Mouse (Mus musculus): ENCODE measurements at regions not wholly inside any gene's neighbourhood (a gene's known extent, or its start where the extent isn't known, plus 50 kb on each side); places are given as distances from the start of the nearest gene placed in this dataset. TPM values are rescaled to one million over a fixed set of nuclear protein-coding genes. Genes with fewer than 3 reads are reported as not detected.

DNA sequence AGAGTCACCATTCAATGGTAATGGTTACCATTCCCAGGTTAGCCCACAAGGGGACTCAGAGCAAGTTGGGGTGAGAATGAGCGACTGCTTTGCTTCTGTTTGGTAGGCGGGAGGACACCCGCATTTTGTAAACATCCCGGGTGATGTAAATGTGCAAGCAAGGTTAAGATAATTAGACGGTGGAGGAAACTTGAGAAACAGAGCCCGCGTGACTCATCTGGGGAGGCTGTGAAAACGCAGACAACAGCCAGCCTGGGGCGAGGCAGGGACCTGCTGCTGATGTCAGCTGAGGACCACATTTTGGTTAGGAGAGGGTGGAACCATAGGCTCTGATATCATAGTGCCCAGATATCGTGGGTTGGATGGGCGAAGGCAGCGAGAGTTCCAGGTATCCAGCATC lies 52.6 kb upstream of the Zbtb40 start:
- Histone ChIP-seq H3K79me3 (ENCODE audit: low read depth) (no peaks in the 10 kb centered on the region), H3K27me3 (ENCODE audit: control insufficient read depth, insufficient read depth, insufficient read length) (no peaks in the 10 kb centered on the region), H3ac (ENCODE audit: control insufficient read depth, insufficient read length, low read depth) (no peak overlapping the region), H3K79me2 (ENCODE audit: control insufficient read depth, insufficient read depth) (no peaks in the 10 kb centered on the region), H3K4me3 (ENCODE audit: insufficient read depth, poor library complexity, severe bottlenecking) (no peak overlapping the region), H3K36me3 (ENCODE audit: control insufficient read depth, insufficient read depth) (no peaks in the 10 kb centered on the region)
- TF ChIP-seq CEBPB (IDR thresholded peaks at IDR 0.05; ENCODE audit: low read depth) (no peak), FOSL1 (IDR thresholded peaks at IDR 0.05; ENCODE audit: insufficient read depth, low read length, poor library complexity, severe bottlenecking) (peak; percentile 33), MYOD1 (IDR thresholded peaks at IDR 0.05; ENCODE audit: control insufficient read depth, insufficient read length, low read depth) (peak; percentile 56), USF1 (IDR thresholded peaks at IDR 0.05; ENCODE audit: low read depth) (no peak), CTCF (IDR thresholded peaks at IDR 0.05; ENCODE audit: control insufficient read depth, insufficient read depth, insufficient read length) (no peak), MAX (IDR thresholded peaks at IDR 0.05) (peak; percentile 17), MYOG (IDR thresholded peaks at IDR 0.05; ENCODE audit: control insufficient read depth, extremely low read depth, insufficient read length) (no peak)

DNA sequence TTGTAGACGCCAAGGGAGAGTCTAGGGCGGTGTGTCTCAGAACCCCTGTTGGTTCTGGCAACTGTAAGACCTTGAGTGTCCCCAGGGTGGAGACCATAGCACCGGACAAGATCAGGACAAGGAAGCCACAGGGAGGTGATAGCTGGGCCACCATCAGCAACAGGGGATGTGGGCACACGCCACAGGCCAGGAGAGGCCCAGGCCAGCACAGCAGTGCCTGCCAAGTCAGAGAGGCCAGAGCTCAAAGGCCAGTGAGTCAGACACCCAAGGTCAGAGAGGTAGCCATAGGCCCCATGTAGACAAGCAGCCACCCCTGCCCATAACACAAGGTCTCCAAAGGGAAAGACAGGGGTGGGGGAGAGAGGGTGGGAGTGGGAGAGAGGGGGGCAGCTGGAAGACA lies 52.2 kb upstream of the Zbtb40 start:
- Histone ChIP-seq H3K79me2 (ENCODE audit: control insufficient read depth, insufficient read depth) (no peaks in the 10 kb centered on the region), H3K79me3 (ENCODE audit: low read depth) (no peaks in the 10 kb centered on the region), H3K4me3 (ENCODE audit: insufficient read depth, poor library complexity, severe bottlenecking) (no peak overlapping the region), H3ac (ENCODE audit: control insufficient read depth, insufficient read length, low read depth) (no peak overlapping the region), H3K27me3 (ENCODE audit: control insufficient read depth, insufficient read depth, insufficient read length) (no peaks in the 10 kb centered on the region), H3K36me3 (ENCODE audit: control insufficient read depth, insufficient read depth) (no peaks in the 10 kb centered on the region)
- TF ChIP-seq MAX (IDR thresholded peaks at IDR 0.05) (peak; percentile 12), MYOG (IDR thresholded peaks at IDR 0.05; ENCODE audit: control insufficient read depth, extremely low read depth, insufficient read length) (no peak)

Small RNAs in the stretch of these regions (microRNA-seq; reads per million reads assigned to microRNA genes)
- not detected for gene Gm23263 (ENCODE audit: borderline microRNAs expressed)
- not detected for gene Gm25399 (ENCODE audit: borderline microRNAs expressed)
